Mouse (Mus musculus): ENCODE data around the gene Arl13b.

Gene Arl13b

DNA sequence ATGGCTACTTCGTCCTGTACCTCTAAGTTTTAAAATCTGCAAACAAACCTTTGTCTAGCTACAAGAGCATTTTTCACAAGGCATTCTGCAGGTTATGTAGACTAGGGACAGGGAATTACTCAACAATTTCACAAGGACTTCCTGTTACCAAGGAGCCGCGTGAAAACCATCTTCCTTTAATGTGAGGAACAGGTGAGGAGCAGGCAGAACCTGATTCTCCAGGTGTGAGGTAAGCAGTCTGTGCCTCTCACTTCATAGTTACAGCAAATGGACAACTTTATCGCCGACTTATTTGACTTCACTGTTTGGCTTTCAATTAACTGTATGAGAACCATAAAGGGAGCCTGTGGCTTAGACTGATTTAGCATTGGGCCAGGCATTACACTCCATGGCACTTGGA, 32.3 kb downstream of the Arl13b start, which contains the start of gene Stx19:
TSS of gene Stx19 (plus strand) at position 186 of the 400 bp plus-strand sequence.
- no peak for DNase-seq (ENCODE audit: low spot score in 2 of 2)

DNA sequence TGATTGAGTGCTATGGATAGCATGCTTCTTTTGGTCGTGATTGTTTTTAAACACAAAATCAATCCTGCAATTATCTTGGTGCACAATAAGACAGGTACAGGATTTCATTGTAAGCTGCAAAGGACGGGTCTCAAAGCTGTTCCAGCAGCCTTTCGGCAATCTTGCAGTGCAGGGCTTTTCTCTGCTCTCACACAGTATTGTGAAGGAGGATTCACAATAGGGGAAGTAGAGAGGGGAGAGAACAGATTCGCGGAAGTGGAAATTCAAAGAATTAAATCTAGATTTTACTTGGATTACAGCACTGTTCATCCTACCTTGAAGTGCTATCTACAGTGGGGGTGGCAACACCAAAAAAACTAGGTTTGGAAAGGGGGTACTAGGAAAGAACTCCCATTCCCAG, 33.0 kb downstream of the Arl13b start:
- no peak for DNase-seq (ENCODE audit: low spot score in 2 of 2)

DNA sequence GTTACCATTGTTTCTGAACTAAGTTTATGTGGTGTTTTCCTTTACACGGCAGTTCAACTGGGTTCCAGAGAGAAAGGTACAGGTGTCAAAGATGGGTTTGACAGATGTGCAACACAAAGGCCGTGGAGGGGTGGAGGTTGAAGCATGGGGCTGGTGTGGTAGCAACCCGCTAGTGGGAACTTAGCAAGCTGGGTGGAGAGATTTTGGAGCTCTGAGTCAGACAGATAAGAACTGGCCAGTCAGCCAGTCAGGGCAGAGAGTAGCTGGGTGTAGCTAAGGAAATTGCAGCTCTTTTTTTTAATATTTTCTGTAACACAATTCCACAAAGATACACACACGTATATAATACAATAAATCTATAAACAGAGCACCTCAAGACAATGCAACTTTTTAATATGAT, 36.0 kb downstream of the Arl13b start:
- DNase-seq (ENCODE audit: low spot score in 2 of 2) = no peak

DNA sequence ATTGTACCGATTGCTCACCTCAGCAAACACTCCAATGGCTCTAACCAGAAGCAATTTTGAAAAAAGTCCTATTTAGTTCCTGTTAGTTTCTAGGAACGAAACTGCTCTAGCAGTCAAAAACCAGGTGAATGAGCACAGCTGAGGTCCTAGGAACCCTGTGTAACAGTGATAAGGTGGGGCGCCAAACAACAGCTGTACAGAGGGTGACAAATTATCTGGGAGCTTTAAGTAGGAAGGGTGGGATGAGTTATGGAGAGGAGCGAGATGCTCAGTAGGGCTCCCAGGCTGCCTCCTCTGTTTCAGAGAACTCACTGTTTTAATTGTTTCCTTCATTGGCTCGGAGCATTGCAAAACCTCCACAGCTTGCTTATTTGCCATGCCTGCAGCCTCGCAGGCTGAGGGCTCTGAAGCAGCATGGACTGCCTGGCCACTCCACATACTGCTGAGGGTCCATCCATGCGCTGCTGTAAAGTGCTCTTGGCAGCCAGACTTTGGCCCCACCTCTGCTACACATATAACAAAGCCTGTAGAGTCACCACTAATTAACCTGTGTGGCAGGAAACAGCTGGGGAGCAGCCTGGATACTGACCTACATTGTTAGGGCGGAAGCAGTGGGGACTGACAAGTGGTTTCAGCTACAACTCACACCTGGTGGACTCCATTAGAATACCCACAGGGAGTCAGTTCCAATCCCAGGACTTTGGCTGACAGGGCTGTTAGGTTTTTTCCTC, 39.4 kb downstream of the Arl13b start:
- no peak for DNase-seq (ENCODE audit: low spot score in 2 of 2)

DNA sequence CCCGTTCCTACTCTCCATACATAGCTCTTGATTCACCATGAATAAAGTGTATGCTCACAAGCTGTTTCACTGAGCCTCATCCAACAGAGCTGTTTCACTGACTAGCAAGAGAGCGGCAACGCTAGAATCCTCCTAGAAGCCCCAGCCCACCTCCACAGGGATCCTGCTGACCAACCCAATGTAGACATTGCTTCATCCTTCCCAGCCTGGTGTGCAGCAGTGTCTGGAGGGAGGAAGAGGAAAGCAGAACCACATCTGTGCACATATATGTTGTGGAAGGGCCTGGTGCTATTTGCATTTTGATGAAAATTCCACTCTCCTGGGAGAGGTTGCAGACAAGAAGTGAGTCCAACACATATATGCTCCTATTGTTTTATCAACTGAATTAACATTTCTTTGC, 42.2 kb downstream of the Arl13b start:
- DNase-seq (ENCODE audit: low spot score in 2 of 2) = no peak

DNA sequence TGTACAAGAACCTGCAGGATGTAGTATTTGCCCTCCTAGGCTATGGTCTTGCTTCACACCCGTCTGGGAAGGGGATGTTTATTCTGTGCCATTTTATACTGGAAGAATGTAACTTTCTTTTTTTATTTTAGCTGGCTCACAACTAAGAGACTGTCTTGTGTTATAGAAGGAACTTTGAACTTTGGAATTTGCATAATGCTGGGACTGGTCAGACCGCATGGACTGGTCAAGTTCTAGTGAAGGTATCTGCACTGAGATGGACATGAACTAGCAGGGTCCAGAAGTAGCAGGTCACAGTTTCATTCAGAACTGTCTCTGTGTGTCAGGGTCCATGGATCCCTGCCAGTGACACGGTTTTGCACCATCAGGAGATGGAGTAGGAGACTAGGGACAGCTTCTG, 47.0 kb downstream of the Arl13b start:
- no peak for DNase-seq (ENCODE audit: low spot score in 2 of 2)

DNA sequence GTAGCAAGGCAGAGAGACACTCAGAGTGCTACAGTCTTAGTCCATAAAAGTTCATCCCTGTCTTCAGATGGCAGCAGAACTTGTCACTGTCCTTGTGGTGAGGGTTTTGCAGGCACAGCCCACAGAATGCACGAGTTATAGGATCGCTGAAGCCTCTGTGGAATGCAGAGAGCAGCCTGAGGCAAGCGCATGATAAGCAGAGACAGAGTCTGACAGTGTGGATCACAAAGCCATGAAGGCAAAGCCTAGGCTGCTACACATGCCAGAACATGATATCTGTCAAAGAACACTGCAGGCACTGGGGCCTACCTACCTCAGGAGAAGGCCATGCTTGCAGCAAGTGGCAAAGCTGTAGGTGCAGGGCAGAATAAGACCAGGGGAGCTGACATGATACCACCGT, 47.4 kb downstream of the Arl13b start:
- no peak for DNase-seq (ENCODE audit: low spot score in 2 of 2)

DNA sequence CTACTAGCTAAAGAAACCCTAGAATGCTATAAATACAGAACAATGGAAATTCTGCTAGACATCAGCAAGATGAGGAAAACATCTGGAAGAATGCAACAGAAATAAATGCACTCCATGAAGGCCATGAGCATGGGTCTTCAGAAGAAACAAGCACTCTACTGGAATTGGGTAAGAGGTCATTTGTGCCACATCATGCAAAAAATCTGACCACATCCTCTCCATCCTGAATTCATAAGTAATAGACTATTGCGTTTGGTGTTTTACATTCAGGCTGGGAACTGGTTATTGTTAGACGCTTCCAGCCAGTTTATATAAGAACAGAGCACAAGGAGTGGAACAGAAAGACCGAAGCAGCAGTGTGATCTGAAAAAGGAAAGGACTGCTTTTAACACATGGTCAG, 48.0 kb downstream of the Arl13b start:
- no peak for DNase-seq (ENCODE audit: low spot score in 2 of 2)

DNA sequence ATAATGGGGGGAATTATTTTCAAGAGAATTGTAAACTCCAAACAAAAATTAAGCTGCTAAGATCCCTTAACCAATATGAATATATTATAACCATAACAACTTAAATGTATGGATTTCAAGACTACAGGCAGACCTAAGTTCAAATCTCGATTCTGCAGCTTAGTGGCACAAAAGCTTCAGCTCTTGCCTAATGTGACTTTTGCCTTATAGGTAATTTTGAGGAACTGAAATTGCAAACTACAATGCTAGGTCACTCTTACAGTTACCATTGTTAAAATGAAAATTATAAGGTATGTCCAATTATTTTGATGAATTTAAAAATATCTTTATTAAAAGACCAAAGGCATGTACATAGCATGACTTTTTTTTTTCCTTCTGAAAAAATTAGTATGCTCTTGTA, 50.2 kb downstream of the Arl13b start:
- DNase-seq (ENCODE audit: low spot score in 2 of 2) = no peak

DNA sequence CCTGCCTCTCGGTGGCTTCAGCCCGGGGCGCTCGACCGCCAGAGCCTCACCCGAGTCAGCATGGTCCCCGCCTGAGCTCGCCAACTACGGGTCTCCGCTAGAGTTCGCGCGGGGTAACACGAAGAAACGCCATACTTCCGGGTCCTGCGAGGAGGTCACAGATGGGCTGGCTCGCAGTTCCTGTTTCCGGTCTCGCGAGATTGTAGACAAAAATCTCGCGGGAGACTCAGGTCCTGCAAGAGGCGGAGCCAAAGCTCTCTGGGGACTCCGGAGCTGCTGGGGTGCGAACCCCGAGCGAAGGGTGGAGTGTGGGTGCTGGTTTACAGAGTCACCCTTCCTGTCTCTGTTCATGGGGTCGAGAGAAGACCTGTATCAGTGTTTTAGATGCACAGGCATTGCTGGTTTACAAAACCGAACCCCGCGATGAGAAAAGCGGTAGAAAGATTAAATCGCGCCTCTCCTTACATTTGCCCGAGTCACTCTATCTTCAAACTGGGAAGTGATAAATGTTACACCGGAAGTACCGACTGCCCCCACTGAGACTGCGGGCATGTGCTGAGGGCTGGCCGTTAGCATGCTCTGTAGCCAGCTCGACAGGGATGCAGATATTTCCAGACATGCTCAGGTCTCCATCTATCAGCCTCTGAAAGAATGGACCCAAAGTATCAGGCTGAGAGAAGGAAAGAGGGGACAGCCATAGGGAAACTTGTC, 60.1 kb downstream of the Arl13b start, which contains the start of gene Nsun3:
TSS of gene Nsun3 (minus strand) at position 198 of the 711 bp plus-strand sequence.
- DNase-seq (ENCODE audit: low spot score in 2 of 2) = peak; percentile 85 to 93

DNA sequence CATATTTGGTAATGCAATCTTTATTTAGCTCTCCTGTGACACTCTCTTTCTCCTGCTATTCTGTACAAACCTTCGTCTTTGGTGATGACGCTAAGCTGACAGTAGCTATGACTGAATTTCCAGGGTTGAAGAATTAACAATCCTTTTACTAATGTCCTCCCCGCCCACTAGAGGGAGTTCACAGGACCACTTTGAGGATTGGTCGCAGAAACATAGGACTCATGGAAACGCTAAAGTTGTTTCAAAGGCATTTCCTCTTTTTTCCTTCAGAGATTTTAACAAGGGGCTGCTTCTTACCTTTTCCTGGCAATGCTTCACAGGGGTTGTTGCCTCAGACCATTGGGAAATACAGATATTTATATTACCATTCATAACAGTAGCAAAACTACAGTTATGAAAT, 64.6 kb downstream of the Arl13b start:
- DNase-seq (ENCODE audit: low spot score in 2 of 2) = no peak

DNA sequence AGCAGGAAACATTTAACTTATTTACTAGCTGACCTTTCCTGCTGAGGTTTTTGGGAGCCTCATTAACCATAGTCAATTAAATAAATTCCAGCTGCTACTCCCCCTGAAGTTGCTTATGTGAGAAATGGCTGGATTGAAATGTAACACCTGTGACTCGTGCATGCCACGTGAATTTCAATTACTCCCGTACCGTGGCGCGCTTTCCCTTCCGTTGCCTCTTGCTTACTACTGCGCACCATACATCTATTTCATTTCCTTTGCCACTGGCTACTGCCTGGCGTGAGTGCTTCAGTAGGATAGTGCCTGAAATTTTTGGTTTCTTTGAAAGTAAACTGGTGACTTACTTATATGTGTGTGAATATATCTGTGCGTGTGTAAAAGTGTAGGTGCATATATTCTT, 68.6 kb downstream of the Arl13b start:
- no peak for DNase-seq (ENCODE audit: low spot score in 2 of 2)

DNA sequence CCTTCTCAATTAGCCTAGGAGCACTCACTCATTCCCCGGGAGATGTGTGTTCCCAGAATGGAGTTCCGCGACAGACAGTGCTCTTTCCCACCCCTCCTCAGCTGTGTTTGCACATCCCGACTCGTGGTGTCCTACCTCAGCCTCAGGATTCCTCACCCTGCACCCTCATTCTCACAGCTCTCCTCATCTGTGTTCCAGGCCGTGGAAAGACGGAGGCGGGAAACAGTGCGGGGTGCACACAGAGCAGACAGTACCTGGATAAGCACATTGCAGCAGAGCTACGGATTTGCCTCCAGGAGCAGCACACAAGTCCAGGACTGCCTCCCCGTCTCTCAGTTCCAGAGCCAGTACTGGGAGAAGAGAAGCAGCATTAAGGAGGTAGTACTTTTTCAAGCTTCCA, 70.8 kb downstream of the Arl13b start:
- DNase-seq (ENCODE audit: low spot score in 2 of 2) = peak; percentile 12 to 22

DNA sequence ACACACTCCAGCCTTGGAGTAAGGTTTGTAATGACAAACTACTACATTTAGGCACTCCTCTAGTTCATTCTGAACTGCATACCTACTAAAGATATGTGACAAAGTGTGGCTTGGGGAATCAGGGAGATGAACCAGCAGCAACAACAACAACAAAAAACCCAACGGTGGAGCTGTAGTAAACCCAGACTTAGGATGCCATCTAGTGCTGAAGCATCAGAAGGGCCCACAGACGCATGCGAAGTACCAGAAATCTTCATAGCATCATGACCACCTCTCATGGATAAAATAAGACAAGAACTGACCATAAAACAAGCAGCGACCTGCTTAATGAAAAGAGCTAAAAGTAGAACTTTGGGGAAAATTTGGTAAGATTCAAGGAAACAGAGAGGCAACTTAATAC, 73.4 kb downstream of the Arl13b start:
- DNase-seq (ENCODE audit: low spot score in 2 of 2) = peak in 1 of 2 experiments; percentile 23

DNA sequence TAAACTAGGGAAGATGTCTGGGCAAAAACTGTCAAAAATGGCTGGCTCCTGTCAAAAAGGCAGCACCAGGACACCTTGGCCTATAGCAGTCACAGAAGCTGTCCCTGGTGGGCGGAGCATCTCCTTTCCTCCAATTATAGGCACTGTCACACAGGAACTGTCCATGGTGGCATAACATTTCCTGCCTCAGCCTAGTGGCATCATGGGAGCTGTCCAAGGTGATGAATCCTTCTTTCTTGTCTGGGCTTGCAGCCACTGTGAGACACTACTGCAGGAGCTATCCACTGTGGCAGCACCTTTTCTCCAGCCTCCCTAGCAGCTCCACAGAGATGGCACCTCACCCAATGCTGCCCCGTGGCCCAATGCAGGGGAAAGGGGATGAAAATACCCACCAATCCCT, 88.5 kb downstream of the Arl13b start:
- DNase-seq (ENCODE audit: low spot score in 2 of 2) = no peak

DNA sequence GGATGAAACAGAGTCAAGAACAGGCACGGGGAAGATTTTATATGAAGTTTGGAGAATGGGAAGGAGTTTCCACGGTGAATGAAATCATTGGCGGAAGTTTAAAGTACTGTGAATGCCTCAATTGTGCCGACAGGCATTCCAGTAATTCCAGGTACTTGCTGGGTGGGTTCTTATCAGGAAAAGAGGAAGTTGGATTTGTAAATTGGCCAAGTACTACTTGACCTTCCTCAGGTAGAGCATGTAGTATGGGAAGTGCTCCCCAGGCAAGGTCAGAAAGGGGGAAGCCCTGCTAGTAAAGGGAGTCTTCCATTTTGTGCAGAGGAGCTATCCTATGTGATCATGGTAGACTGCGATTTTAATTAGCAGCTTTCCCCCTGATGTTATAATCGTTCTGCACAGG, 91.5 kb downstream of the Arl13b start:
- no peak for DNase-seq (ENCODE audit: low spot score in 2 of 2)

DNA sequence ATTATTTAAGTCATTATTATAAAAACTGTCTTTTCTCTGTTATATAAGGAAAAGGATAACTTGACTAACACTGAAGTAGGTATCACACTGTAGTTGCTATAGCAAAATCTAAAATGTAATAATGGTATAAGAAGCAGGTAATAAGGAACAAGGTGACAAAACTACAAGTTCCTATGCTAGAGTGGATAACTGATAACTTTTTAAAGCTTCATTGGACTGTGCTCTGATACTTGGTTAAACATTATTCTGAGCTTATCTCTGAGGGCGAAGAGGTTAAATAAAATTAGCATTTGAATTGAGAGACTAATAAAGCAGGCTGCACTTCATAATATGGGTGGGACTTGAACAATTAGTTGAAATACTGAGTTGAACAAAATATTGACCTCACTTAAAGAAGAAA, 93.2 kb downstream of the Arl13b start:
- no peak for DNase-seq (ENCODE audit: low spot score in 2 of 2)

DNA sequence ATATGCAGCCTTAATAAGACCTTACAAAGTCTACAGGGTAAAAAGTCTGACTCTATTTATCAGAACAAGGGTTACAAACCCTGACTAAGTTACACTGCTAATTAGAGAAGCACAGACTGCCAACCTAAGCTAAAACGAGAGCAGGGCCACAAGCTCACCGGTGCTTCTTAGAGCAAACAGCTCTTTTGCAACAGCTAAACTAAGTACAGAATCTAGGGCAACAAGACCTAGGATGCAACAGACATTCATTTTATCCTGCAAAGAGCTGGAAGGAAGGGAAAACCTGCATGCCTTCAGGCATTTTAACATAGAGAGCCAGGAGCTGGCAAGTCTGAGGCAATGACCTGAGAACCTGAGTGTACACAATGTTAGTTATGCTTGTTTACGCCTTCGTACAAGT, 93.8 kb downstream of the Arl13b start:
- no peak for DNase-seq (ENCODE audit: low spot score in 2 of 2)

DNA sequence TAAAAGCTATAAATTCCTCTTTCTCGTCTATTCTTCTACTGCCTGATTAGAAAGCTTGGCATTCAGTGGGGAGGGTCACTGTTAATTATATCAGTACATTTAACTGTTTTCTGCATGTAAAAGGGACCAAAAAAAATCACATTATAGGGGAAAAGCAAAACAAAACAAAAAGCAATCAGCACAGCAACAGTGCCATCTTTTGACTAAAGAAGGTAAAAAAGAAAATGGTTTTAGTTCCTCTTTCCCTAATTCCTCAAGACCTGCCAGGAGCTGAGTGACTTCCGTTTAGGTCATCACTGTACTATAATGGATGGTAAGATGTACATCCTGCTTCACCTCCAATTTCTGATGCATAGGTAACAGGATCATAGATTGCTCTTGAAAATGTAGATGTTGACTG, 101.0 kb downstream of the Arl13b start:
- no peak for DNase-seq (ENCODE audit: low spot score in 2 of 2)

Measured in frontal cortex, postnatal 36 days (tissue).